Mouse (Mus musculus) thymus, postnatal 14 days (tissue): ENCODE data around the gene Gtpbp10.

ENCODE experiments used
- DNase-seq: peaks from one replicate; pipeline ENCODE4 v3.0.0; 2021

Gtpbp10 gene

DNA sequence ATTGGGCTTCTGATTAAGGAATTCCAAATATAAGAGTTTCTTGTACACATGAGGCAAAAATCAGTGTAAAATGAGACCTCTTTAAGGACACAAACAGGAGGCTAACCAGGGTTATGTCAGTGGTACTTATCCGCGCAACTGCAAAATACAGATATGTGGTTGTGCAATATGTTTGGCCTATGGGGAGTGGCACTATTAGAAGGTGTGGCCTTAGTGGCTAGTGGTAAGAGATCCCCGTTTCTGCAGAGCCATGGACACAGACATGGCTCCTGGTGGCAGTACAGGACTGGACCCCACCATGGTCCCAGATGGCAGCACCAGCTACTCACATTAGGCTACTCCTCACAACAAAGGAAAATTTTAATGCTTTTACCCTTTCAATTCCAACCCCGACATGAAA, 64.3 kb downstream of the Gtpbp10 start:
- DNase-seq, result no peak

GRCm38 (mm10) chr5:5494269-5495005, 64.9 kb downstream of the Gtpbp10 start:
- DNase-seq, result peak; percentile 11

- DNase-seq, result no peak
Measured at GRCm38 (mm10) chr5:5492163-5492562, 67.2 kb downstream of the Gtpbp10 start.
